Mouse (Mus musculus): ENCODE data around the gene Egln1.

GRCm38 (mm10) chr8:124947865-124948732 lies 1.0 kb downstream of the Egln1 start:
- TF ChIP-seq POLR2A (IDR thresholded peaks at IDR 0.05; ENCODE audit: extremely low read depth, insufficient read depth, low read length) (no peak), CTCF (IDR thresholded peaks at IDR 0.05; ENCODE audit: extremely low read depth, insufficient read depth, low read length) (no peak)

All from cortical plate, adult 2 months (tissue).